Mouse (Mus musculus) cerebellum, adult (tissue): Measurements from ENCODE around the gene Entpd3.
A peak's percentile ranks its signal among the peaks of the same experiment; 100 is the strongest.

Experiments
- ATAC-seq: cut with Nextera tagmentation; 2 replicates; pipeline ENCODE4 v1.9.2; 2017; ENCODE audit warnings: mild to moderate bottlenecking, moderate library complexity, mixed read lengths; ENCODE audit not compliant: insufficient number of reproducible peaks, low FRiP score, low TSS enrichment

The Entpd3 gene

DNA sequence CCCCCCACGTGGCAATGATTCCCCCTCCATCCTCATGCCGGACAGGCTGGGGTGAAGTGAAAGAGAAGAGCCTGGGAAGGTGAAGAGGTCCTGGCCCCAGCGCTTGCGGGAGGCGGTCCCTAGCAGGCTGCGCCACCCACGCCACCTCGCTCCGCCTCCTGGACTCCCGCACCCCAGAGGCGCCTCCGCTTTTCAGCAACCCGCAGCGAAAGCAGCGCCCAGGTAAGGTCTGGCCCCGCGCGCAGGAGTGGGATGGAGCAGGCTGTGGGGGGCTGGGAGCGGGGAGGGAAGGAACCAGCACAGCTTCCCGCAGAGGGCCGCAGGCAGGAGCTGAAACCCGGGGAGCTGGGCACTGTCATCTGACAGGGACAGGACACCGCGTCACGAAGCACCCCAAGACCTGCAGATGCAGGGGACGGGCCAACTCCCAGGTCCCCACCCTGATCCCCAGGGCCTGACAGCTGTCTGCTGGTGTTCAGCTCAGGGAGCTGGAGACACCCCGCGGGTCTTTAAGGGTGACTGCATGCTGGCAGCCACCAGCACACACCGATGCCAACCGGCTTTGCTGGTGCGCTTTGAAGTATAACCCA is at the start of gene Entpd3:
Entpd3 (plus strand) TSS at position 157 of the 590 bp plus-strand sequence.
- no peak for ATAC-seq

GRCm38 (mm10) chr9:120491509-120491908 is 48.1 kb upstream of the Entpd3 start:
- ATAC-seq: no peak

DNA sequence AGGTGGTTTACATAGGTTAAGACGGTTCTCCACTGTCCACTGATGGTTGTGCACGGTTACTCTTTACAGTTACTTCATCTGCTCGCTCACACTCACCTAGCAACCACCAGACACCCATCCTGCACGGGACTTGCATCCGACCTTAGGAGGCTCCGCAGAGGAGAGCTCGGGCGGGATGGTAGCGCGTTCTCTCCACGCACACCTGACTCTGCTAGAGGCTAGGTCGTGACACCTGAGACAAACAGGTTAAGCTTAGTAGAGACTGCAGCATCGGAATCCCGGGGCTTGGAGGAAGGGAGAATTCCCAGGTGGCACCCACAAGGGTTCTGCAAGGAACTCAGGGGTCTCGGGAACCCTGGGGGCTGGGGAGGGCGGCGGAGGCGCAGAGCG is 47.6 kb upstream of the Entpd3 start, which contains the start of gene Eif1b:
Eif1b (plus strand) TSS at position 223 of the 390 bp plus-strand sequence.
- ATAC-seq: peak; percentile 21

DNA sequence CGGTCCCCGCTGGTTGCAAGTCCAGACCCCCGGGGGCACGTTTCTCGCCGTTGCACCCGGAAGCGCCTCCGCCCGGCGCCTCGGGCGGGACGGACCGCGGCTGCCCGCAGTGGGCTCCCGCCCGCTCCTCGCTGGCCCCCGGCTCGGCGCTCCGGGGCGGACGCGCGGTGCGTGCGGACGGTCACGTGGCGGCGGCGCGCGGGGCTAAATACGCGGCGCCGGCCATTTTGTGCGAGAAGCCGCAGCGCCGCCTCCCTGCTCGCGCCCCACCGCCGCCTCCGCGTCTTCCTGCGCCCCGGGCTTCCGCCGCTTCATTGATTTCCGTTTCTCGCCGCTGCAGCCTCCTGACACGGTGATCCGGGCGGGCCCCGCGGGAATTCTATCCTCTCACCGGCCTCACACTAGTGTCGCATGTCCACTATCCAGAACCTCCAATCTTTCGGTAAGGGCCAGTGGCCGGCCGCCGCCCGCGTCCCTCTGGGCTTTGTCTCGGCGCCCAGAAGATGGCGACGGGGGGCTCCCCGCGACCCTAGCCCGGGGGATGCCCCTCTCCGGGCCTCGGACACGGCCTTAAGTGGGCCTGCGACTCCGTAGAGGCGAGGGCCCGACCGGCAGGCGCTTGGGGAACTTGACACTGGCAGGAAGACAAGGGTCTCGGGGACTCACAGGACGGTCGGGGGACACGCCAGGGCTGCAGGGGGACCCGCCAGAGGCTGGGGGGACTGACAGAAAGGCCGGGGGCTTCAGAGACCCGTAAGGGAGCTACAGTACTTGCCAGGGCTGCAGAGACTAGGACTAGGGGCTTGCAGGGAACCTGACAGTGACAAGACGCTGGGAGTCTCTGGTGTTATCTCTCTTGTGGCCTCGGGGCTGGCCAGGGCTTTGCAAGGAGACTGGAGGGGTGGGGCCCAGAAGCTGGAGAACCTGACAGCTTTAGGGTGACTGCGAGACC is 46.9 kb upstream of the Entpd3 start:
- ATAC-seq: peak; percentile 82

DNA sequence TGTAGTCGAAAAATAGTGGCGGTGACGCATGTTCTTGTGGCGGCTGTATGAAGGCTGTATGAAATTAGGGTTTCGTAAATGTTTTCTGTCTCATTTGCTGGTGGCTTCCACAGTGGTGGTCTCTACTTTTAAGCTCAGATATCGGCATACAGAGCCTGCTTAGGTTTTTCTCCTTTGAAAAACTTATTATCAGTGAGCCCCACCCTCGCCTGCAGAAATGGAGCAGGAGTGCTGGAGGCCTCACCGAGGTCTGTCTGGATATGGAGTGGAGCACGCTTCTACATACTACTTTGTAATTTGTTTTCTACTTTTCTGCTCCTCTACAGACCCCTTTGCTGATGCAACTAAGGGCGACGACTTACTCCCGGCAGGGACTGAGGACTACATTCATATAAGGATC is 45.8 kb upstream of the Entpd3 start:
- ATAC-seq: no peak

- ATAC-seq: no peak
Observed at GRCm38 (mm10) chr9:120496691-120497090, 42.9 kb upstream of the Entpd3 start.

DNA sequence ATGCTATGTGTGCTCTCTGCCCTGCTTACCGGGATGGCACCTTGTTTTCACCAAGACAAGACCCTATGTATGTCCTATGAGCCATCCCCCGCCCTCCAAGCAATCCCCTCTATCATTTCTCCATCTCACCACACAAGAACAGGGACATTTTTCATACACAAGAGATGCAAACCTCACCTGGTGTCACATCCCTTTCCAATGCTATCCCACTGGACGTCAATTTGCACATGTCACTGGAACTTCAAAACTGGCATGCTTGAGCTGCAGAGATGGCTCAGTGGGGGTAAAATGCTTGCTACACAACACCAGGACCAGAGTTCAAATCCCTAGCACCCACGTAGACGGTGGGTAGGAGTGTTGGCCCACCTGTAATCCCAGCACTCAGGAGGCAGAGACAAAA is 41.6 kb upstream of the Entpd3 start:
- ATAC-seq: no peak

- ATAC-seq: no peak
Observed at GRCm38 (mm10) chr9:120501191-120501902, 38.3 kb upstream of the Entpd3 start.

GRCm38 (mm10) chr9:120502013-120502412 is 37.6 kb upstream of the Entpd3 start:
- ATAC-seq: 0 out of 2 replicates have a peak, but pooled peaks have one; percentile 20

DNA sequence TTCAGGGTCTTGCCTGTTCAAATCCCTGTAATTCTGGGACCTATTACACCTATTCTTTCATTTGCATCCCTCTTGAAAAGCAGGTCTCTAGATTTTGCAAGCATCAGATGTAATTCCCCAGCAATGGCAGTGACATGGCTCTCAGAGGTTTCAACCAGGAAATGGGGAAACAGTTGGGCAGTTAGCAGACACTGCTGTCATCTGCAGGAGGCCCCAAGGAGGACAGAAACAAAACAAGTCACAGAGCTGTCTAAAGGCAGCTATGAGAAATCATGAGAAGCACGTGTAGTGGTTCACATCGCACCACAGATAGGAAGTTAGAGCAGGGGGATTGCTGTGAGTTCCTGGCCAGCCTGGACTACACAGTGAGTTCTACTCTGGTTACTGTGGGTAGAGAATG is 35.2 kb upstream of the Entpd3 start:
- no peak for ATAC-seq

GRCm38 (mm10) chr9:120511781-120512180 is 27.8 kb upstream of the Entpd3 start:
- ATAC-seq: no peak

DNA sequence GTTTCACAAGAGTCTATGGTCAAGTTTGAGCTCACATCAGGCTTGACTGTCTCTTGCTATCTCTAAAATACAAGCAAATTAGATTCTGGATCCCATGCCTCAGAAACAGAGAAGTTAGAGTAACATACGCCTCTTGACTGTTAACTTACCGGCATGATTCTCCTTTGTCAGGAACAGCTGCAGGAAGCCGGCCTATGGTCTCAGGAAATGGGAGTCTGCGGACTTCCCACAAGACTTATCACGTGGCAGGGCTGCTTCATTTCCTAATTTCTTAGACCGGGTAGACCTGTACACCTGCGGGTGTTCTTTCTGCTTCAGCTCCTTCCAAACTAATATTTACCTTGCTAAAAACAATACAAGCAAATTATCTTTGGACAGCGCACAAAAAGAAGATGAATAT is 22.9 kb upstream of the Entpd3 start:
- ATAC-seq: no peak

GRCm38 (mm10) chr9:120518946-120519345 is 20.7 kb upstream of the Entpd3 start:
- ATAC-seq: no peak

- ATAC-seq: no peak
Observed at GRCm38 (mm10) chr9:120519469-120520125, 20.0 kb upstream of the Entpd3 start.

DNA sequence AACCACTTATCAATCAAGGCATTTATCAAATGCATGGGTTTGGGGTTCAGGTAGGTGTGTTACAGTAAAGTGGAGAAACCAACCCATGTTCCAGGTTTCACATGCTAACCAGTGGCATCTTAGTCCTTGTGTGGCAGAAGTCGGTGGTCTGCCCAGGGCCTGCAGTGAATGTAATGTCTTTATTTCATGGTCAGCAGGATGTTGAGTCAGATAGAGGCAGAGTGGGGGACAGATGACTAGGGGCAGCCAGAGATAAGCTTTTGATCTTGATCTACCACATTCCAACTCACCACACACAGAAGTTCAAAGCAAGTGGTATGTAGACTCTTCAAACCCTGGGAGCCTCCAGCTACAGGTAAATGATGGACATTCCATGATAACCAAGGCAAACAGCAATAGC is 18.5 kb upstream of the Entpd3 start:
- ATAC-seq: no peak

- no peak for ATAC-seq
Observed at GRCm38 (mm10) chr9:120527270-120527669, 12.3 kb upstream of the Entpd3 start.

GRCm38 (mm10) chr9:120527919-120528318 is 11.7 kb upstream of the Entpd3 start:
- ATAC-seq: no peak

GRCm38 (mm10) chr9:120528815-120529510 is 10.7 kb upstream of the Entpd3 start:
- no peak for ATAC-seq

DNA sequence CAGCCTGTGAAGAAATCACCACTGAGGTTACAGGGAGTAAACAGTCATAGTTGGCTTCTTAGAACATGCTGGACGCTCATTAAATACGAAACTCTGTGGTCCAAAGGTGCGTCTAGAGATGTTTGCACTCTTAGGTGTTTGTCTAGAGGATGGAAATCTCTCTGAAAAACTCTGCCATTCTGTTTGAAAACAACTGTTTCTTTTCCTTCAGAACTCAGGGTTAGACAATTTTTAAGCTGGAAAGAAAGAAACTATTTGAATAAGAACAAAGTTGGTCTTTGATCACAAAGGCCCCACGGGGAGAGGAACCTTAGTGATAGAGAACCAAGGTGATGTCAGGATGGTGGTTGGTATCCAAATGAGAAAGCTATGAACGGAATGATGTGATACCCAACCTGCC is 9.1 kb upstream of the Entpd3 start:
- ATAC-seq: no peak

DNA sequence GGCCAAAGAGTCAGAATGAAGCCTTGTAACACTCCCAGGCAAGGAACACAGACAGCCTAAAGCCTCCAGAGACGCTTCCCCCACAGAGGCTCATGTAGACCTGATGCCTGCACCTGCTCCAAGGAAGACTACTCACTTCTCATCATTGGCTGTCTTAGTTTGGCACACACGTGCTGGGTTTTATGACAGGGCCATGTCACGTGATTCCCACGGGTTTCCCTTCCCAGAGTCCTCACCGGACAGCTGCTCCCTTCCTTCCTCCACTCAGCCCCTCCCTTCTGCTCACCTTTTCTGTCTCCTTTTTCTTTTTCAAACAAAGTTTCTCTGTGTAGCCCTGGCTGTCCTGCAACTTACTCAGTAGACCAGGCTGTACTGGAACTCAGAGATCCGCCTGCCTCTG is 7.6 kb upstream of the Entpd3 start:
- no peak for ATAC-seq
